Mouse (Mus musculus): ENCODE results near the gene Des. TPM values are rescaled to one million over a fixed set of nuclear protein-coding genes. Genes with fewer than 3 reads are reported as not detected.

Gene Des
- polyA plus RNA-seq, 1 experiment from 2014 or later, result 1.5 TPM

- H3K4me2 ChIP-seq, result no peak overlapping the region
- ATAC-seq (replicated peaks), result no peak
- no peak overlapping the region for H3K27ac ChIP-seq
- H3K4me3 ChIP-seq, result no peak overlapping the region
- 81% methylated on average over 3 of the region's 3 CpGs for WGBS
- peaks cover 23% of the 10 kb centered on the region for H3K4me1 ChIP-seq
- no peaks in the 10 kb centered on the region for H3K9me3 ChIP-seq
- no peaks in the 10 kb centered on the region for H3K36me3 ChIP-seq (replicated peaks)
- no peak overlapping the region for H3K9ac ChIP-seq
- H3K27me3 ChIP-seq (replicated peaks), result no peaks in the 10 kb centered on the region
Observed at GRCm38 (mm10) chr1:75336461-75336860, 23.7 kb upstream of the Des start.

GRCm38 (mm10) chr1:75337097-75337496 is 23.0 kb upstream of the Des start:
- Histone ChIP-seq H3K4me3 (no peak overlapping the region), H3K4me2 (no peak overlapping the region), H3K9ac (no peak overlapping the region), H3K4me1 (peaks cover 23% of the 10 kb centered on the region), H3K27ac (no peak overlapping the region), H3K36me3 (replicated peaks) (no peaks in the 10 kb centered on the region), H3K27me3 (replicated peaks) (no peaks in the 10 kb centered on the region), H3K9me3 (no peaks in the 10 kb centered on the region)
- 80% methylated on average over 9 of the region's 9 CpGs for WGBS
- no peak for ATAC-seq (replicated peaks)

GRCm38 (mm10) chr1:75338091-75338694 is 21.9 kb upstream of the Des start:
- ATAC-seq (replicated peaks), result peak; percentile 60; the same call in 1 of the 2 replicates
- H3K4me1 ChIP-seq, result peaks cover 27% of the 10 kb centered on the region
- 0 out of 2 replicates have a peak overlapping the region, but pooled peaks have one; percentile 5 for H3K4me2 ChIP-seq
- no peaks in the 10 kb centered on the region for H3K27me3 ChIP-seq (replicated peaks)
- H3K4me3 ChIP-seq, result no peak overlapping the region
- WGBS, result 30% methylated on average over 11 of the region's 11 CpGs
- no peak overlapping the region for H3K9ac ChIP-seq
- no peaks in the 10 kb centered on the region for H3K9me3 ChIP-seq
- H3K27ac ChIP-seq, result peak overlapping the region; percentile 65
- H3K36me3 ChIP-seq (replicated peaks), result no peaks in the 10 kb centered on the region

GRCm38 (mm10) chr1:75339337-75339736 is 20.8 kb upstream of the Des start:
- Histone ChIP-seq H3K9me3 (no peaks in the 10 kb centered on the region), H3K27ac (peak overlapping the region; percentile 65), H3K9ac (no peak overlapping the region), H3K4me3 (no peak overlapping the region), H3K36me3 (replicated peaks) (no peaks in the 10 kb centered on the region), H3K4me2 (no peak overlapping the region), H3K27me3 (replicated peaks) (no peaks in the 10 kb centered on the region), H3K4me1 (peaks cover 28% of the 10 kb centered on the region)
- peak; percentile 34; the same call in 1 of the 2 replicates for ATAC-seq (replicated peaks)
- WGBS, result 17% methylated on average over 9 of the region's 9 CpGs

GRCm38 (mm10) chr1:75340519-75340918 is 19.6 kb upstream of the Des start:
- ATAC-seq (replicated peaks), result no peak
- Histone ChIP-seq H3K4me1 (peaks cover 34% of the 10 kb centered on the region), H3K4me3 (no peak overlapping the region), H3K4me2 (no peak overlapping the region), H3K27me3 (replicated peaks) (no peaks in the 10 kb centered on the region), H3K9me3 (no peaks in the 10 kb centered on the region), H3K27ac (no peak overlapping the region), H3K9ac (no peak overlapping the region), H3K36me3 (replicated peaks) (no peaks in the 10 kb centered on the region)
- 64% methylated on average over 2 of the region's 2 CpGs for WGBS

- ATAC-seq (replicated peaks), result 0 out of 2 replicates have a peak, but pooled peaks have one; percentile 54
- no peak overlapping the region for H3K9ac ChIP-seq
- WGBS, result under 1% methylated on average over 8 of the region's 8 CpGs
- H3K36me3 ChIP-seq (replicated peaks), result no peaks in the 10 kb centered on the region
- no peak overlapping the region for H3K27ac ChIP-seq
- peaks cover 30% of the 10 kb centered on the region for H3K4me1 ChIP-seq
- no peaks in the 10 kb centered on the region for H3K9me3 ChIP-seq
- no peaks in the 10 kb centered on the region for H3K27me3 ChIP-seq (replicated peaks)
- H3K4me2 ChIP-seq, result no peak overlapping the region
- H3K4me3 ChIP-seq, result no peak overlapping the region
Observed at GRCm38 (mm10) chr1:75342874-75343416, 17.2 kb upstream of the Des start.

- no peak for ATAC-seq (replicated peaks)
- Histone ChIP-seq H3K4me3 (no peak overlapping the region), H3K36me3 (replicated peaks) (no peaks in the 10 kb centered on the region), H3K4me1 (peaks cover 16% of the 10 kb centered on the region), H3K27me3 (replicated peaks) (no peaks in the 10 kb centered on the region), H3K4me2 (no peak overlapping the region), H3K27ac (no peak overlapping the region), H3K9me3 (no peaks in the 10 kb centered on the region), H3K9ac (no peak overlapping the region)
- WGBS, result 5% methylated on average over 15 of the region's 15 CpGs
Observed at GRCm38 (mm10) chr1:75344291-75345035, 15.7 kb upstream of the Des start.

GRCm38 (mm10) chr1:75345036-75345935 is 14.8 kb upstream of the Des start:
- Histone ChIP-seq H3K4me3 (no peak overlapping the region), H3K9ac (no peak overlapping the region), H3K9me3 (no peaks in the 10 kb centered on the region), H3K27ac (no peak overlapping the region), H3K36me3 (replicated peaks) (no peaks in the 10 kb centered on the region), H3K27me3 (replicated peaks) (no peaks in the 10 kb centered on the region), H3K4me1 (peaks cover 11% of the 10 kb centered on the region), H3K4me2 (no peak overlapping the region)
- no peak for ATAC-seq (replicated peaks)
- 34% methylated on average over 20 of the region's 20 CpGs for WGBS

- Histone ChIP-seq H3K4me3 (no peak overlapping the region), H3K27me3 (replicated peaks) (no peaks in the 10 kb centered on the region), H3K9ac (no peak overlapping the region), H3K27ac (no peak overlapping the region), H3K4me1 (peaks cover 11% of the 10 kb centered on the region), H3K4me2 (no peak overlapping the region), H3K36me3 (replicated peaks) (no peaks in the 10 kb centered on the region), H3K9me3 (no peaks in the 10 kb centered on the region)
- no peak for ATAC-seq (replicated peaks)
- 83% methylated on average over 5 of the region's 5 CpGs for WGBS
Observed at GRCm38 (mm10) chr1:75347279-75347678, 12.8 kb upstream of the Des start.

GRCm38 (mm10) chr1:75349275-75349674 is 10.9 kb upstream of the Des start:
- Histone ChIP-seq H3K4me2 (no peak overlapping the region), H3K9ac (no peak overlapping the region), H3K4me3 (no peak overlapping the region), H3K9me3 (no peaks in the 10 kb centered on the region), H3K36me3 (replicated peaks) (no peaks in the 10 kb centered on the region), H3K27me3 (replicated peaks) (no peaks in the 10 kb centered on the region), H3K27ac (no peak overlapping the region), H3K4me1 (peaks cover 7% of the 10 kb centered on the region)
- no peak for ATAC-seq (replicated peaks)
- WGBS, result 40% methylated on average over 5 of the region's 5 CpGs

GRCm38 (mm10) chr1:75357261-75357660 is 2.9 kb upstream of the Des start:
- no peak for ATAC-seq (replicated peaks)
- whole genome bisulfite sequencing, result 79% methylated on average over 7 of the region's 7 CpGs
- no peak overlapping the region for H3K4me3 ChIP-seq
- no peak overlapping the region for H3K9ac ChIP-seq
- H3K4me2 ChIP-seq, result no peak overlapping the region
- H3K36me3 ChIP-seq (replicated peaks), result no peaks in the 10 kb centered on the region
- no peak overlapping the region for H3K27ac ChIP-seq
- H3K4me1 ChIP-seq, result peaks cover 9% of the 10 kb centered on the region
- H3K9me3 ChIP-seq, result no peaks in the 10 kb centered on the region
- H3K27me3 ChIP-seq (replicated peaks), result peaks cover 38% of the 10 kb centered on the region

- 92% methylated on average over 4 of the region's 4 CpGs for WGBS
- H3K4me2 ChIP-seq, result no peak overlapping the region
Observed at GRCm38 (mm10) chr1:75358009-75358408, 2.1 kb upstream of the Des start.

More at GRCm38 (mm10) chr1:75358009-75358408, 2.1 kb upstream of the Des start:
- H3K4me3 ChIP-seq, result no peak overlapping the region
- no peaks in the 10 kb centered on the region for H3K9me3 ChIP-seq
- peaks cover 38% of the 10 kb centered on the region for H3K27me3 ChIP-seq (replicated peaks)
- peaks cover 9% of the 10 kb centered on the region for H3K4me1 ChIP-seq
- H3K27ac ChIP-seq, result no peak overlapping the region
- no peaks in the 10 kb centered on the region for H3K36me3 ChIP-seq (replicated peaks)
- ATAC-seq (replicated peaks), result no peak
- H3K9ac ChIP-seq, result no peak overlapping the region
